Mouse (Mus musculus) embryo, embryonic 10.5 days (tissue): ENCODE results near the gene Sept9.

Experiments used
- DNase-seq: peaks from one replicate; pipeline ENCODE4 v3.0.0-alpha.2; 2015; ENCODE audit warnings: low spot score

The Sept9 gene

GRCm38 (mm10) chr11:117222899-117223298, 23.4 kb downstream of the Sept9 start:
- no peak for DNase-seq

- DNase-seq: no peak
Measured at GRCm38 (mm10) chr11:117224804-117225203, 25.3 kb downstream of the Sept9 start.

- no peak for DNase-seq
Measured at GRCm38 (mm10) chr11:117225531-117226213, 26.2 kb downstream of the Sept9 start.

GRCm38 (mm10) chr11:117226214-117226535, 26.7 kb downstream of the Sept9 start:
- DNase-seq: no peak

GRCm38 (mm10) chr11:117228139-117228538, 28.7 kb downstream of the Sept9 start:
- no peak for DNase-seq

- no peak for DNase-seq
Measured at GRCm38 (mm10) chr11:117231551-117231950, 32.1 kb downstream of the Sept9 start.

- peak; percentile 61 for DNase-seq
Measured at GRCm38 (mm10) chr11:117232032-117232431, 32.6 kb downstream of the Sept9 start.

GRCm38 (mm10) chr11:117232886-117233458, 33.5 kb downstream of the Sept9 start:
- no peak for DNase-seq

- no peak for DNase-seq
Measured at GRCm38 (mm10) chr11:117233818-117234217, 34.4 kb downstream of the Sept9 start.

- no peak for DNase-seq
Measured at GRCm38 (mm10) chr11:117235086-117235897, 35.8 kb downstream of the Sept9 start.

GRCm38 (mm10) chr11:117235898-117236459, 36.5 kb downstream of the Sept9 start:
- DNase-seq: no peak

- DNase-seq: peak; percentile 95
Measured at GRCm38 (mm10) chr11:117238169-117238568, 38.7 kb downstream of the Sept9 start.

GRCm38 (mm10) chr11:117239617-117240016, 40.2 kb downstream of the Sept9 start:
- DNase-seq: no peak

- no peak for DNase-seq
Measured at GRCm38 (mm10) chr11:117240322-117240721, 40.9 kb downstream of the Sept9 start.

GRCm38 (mm10) chr11:117240861-117241738, 41.6 kb downstream of the Sept9 start:
- no peak for DNase-seq

- no peak for DNase-seq
Measured at GRCm38 (mm10) chr11:117242339-117243084, 43.1 kb downstream of the Sept9 start.

GRCm38 (mm10) chr11:117243536-117244290, 44.3 kb downstream of the Sept9 start:
- DNase-seq: no peak

GRCm38 (mm10) chr11:117245041-117245725, 45.7 kb downstream of the Sept9 start:
- DNase-seq: no peak

GRCm38 (mm10) chr11:117245846-117246245, 46.4 kb downstream of the Sept9 start:
- no peak for DNase-seq

GRCm38 (mm10) chr11:117246286-117246685, 46.8 kb downstream of the Sept9 start:
- DNase-seq: no peak
